Mouse (Mus musculus) heart, postnatal 0 days (tissue): ENCODE data around the gene Hypk.

Experiments used
- CTCF ChIP-seq: IDR thresholded peaks from 2 replicates; pipeline ENCODE4 v1.5.1; 2016; ENCODE audit warnings: antibody characterized with exemption, control low read depth, low read depth
- EP300 ChIP-seq: IDR thresholded peaks from 2 replicates; pipeline ENCODE4 v1.6.1; 2016; ENCODE audit warnings: antibody characterized with exemption, low read depth

DNA sequence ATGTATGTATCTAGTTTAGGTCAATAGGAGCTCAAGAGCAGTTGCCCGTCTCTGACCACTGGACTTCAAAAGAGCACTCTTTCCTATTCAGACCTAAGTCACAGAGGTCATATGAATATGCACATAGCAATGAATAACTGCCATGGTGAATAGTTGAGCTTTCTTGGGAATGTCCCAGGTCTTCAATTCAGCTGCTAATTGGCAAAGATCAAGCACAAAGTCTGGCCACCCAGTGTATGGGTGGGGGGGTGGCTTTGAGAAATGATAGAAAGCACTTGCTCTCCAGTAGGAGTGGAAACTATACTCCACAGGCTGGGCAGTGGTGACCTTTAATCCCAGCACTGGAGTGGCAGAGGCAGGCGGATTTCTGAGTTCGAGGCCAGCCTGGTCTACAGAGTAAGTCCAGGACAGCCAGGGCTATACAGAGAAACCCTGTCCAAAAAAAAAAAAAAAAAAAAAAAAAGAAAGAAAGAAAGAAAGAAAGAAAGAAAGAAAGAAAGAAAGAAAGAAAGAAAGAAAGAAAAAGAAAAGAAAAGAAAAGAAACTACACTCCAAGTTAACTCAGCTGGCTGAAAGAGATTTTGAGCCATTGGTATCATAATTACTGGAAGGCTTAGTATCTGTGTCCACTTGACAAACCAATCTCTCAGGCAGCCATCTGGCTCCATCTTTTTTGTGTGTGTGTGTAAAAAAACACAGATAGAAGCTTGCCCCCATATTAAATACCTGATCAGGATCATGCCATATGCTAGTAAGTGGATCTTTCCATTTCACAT lies 24.6 kb downstream of the Hypk start:
- TF ChIP-seq CTCF (no peak), EP300 (no peak)
